Mouse (Mus musculus): ENCODE data around the gene Treh. TPM values are rescaled to one million over a fixed set of nuclear protein-coding genes. Genes with fewer than 3 reads are reported as not detected.
A peak's percentile ranks its signal among the peaks of the same experiment; 100 is the strongest.

Treh gene
- polyA plus RNA-seq, 1 experiment from 2014 or later = not detected

GRCm38 (mm10) chr9:44727441-44727840, 54.4 kb downstream of the Treh start:
- Histone ChIP-seq H3K36me3 (ENCODE audit: control insufficient read depth, insufficient read depth, low read length) (no peaks in the 10 kb centered on the region), H3K9me3 (replicated peaks; ENCODE audit: control insufficient read depth, low read length) (no peaks in the 10 kb centered on the region), H3K27me3 (ENCODE audit: control insufficient read depth, insufficient read depth, low read length) (no peaks in the 10 kb centered on the region), H3K9ac (ENCODE audit: low read depth, low read length) (no peak overlapping the region), H3K4me3 (ENCODE audit: low read depth, low read length) (no peak overlapping the region), H3K4me2 (no peak overlapping the region), H3K27ac (ENCODE audit: low read depth, low read length) (no peak overlapping the region), H3K4me1 (ENCODE audit: control insufficient read depth, insufficient read depth, low read length) (peaks cover 39% of the 10 kb centered on the region)
- 62% methylated on average over 5 of the region's 5 CpGs for WGBS (ENCODE audit: insufficient replicate concordance)
- no peak for ATAC-seq (replicated peaks; ENCODE audit: insufficient number of reproducible peaks, low FRiP score, low TSS enrichment)

GRCm38 (mm10) chr9:44732130-44732549, 59.1 kb downstream of the Treh start:
- Histone ChIP-seq H3K27me3 (ENCODE audit: control insufficient read depth, insufficient read depth, low read length) (no peaks in the 10 kb centered on the region), H3K9ac (ENCODE audit: low read depth, low read length) (no peak overlapping the region), H3K4me2 (peak overlapping the region; percentile 27; the same call in 1 of the 2 replicates), H3K4me1 (ENCODE audit: control insufficient read depth, insufficient read depth, low read length) (peaks cover 7% of the 10 kb centered on the region), H3K9me3 (replicated peaks; ENCODE audit: control insufficient read depth, low read length) (no peaks in the 10 kb centered on the region), H3K4me3 (ENCODE audit: low read depth, low read length) (no peak overlapping the region), H3K36me3 (ENCODE audit: control insufficient read depth, insufficient read depth, low read length) (no peaks in the 10 kb centered on the region), H3K27ac (ENCODE audit: low read depth, low read length) (no peak overlapping the region)
- no peak for ATAC-seq (replicated peaks; ENCODE audit: insufficient number of reproducible peaks, low FRiP score, low TSS enrichment)
- 41% methylated on average over 5 of the region's 5 CpGs for WGBS (ENCODE audit: insufficient replicate concordance)

- H3K9me3 ChIP-seq (replicated peaks; ENCODE audit: control insufficient read depth, low read length) = no peaks in the 10 kb centered on the region
- peak overlapping the region; percentile 98 for H3K4me2 ChIP-seq
- no peaks in the 10 kb centered on the region for H3K36me3 ChIP-seq (ENCODE audit: control insufficient read depth, insufficient read depth, low read length)
- WGBS (ENCODE audit: insufficient replicate concordance) = 48% methylated on average over 12 of the region's 12 CpGs
- peak overlapping the region; percentile 31; the same call in 1 of the 2 replicates for H3K27ac ChIP-seq (ENCODE audit: low read depth, low read length)
- no peak for ATAC-seq (replicated peaks; ENCODE audit: insufficient number of reproducible peaks, low FRiP score, low TSS enrichment)
- peak overlapping the region; percentile 68 for H3K4me3 ChIP-seq (ENCODE audit: low read depth, low read length)
- H3K4me1 ChIP-seq (ENCODE audit: control insufficient read depth, insufficient read depth, low read length) = peaks cover 8% of the 10 kb centered on the region
- H3K9ac ChIP-seq (ENCODE audit: low read depth, low read length) = peak overlapping the region; percentile 68; the same call in 1 of the 2 replicates
- H3K27me3 ChIP-seq (ENCODE audit: control insufficient read depth, insufficient read depth, low read length) = no peaks in the 10 kb centered on the region
Measured at GRCm38 (mm10) chr9:44732921-44733530, 60.0 kb downstream of the Treh start.

GRCm38 (mm10) chr9:44733671-44734523, 60.9 kb downstream of the Treh start:
- Histone ChIP-seq H3K36me3 (ENCODE audit: control insufficient read depth, insufficient read depth, low read length) (no peaks in the 10 kb centered on the region), H3K4me2 (peak overlapping the region; percentile 98), H3K9ac (ENCODE audit: low read depth, low read length) (peak overlapping the region; percentile 68), H3K4me3 (ENCODE audit: low read depth, low read length) (peak overlapping the region; percentile 68), H3K27ac (ENCODE audit: low read depth, low read length) (peak overlapping the region; percentile 54), H3K9me3 (replicated peaks; ENCODE audit: control insufficient read depth, low read length) (no peaks in the 10 kb centered on the region), H3K27me3 (ENCODE audit: control insufficient read depth, insufficient read depth, low read length) (no peaks in the 10 kb centered on the region), H3K4me1 (ENCODE audit: control insufficient read depth, insufficient read depth, low read length) (peaks cover 8% of the 10 kb centered on the region)
- WGBS (ENCODE audit: insufficient replicate concordance) = under 1% methylated on average over 78 of the region's 79 CpGs
- ATAC-seq (replicated peaks; ENCODE audit: insufficient number of reproducible peaks, low FRiP score, low TSS enrichment) = peak; percentile 24

GRCm38 (mm10) chr9:44734524-44735494, 61.8 kb downstream of the Treh start, which contains the start of gene Phldb1:
Gene Phldb1 (minus strand): TSS chr9:44735198.
- Histone ChIP-seq H3K27me3 (ENCODE audit: control insufficient read depth, insufficient read depth, low read length) (no peaks in the 10 kb centered on the region), H3K4me1 (ENCODE audit: control insufficient read depth, insufficient read depth, low read length) (peaks cover 8% of the 10 kb centered on the region), H3K27ac (ENCODE audit: low read depth, low read length) (peak within 1 kb of the TSS; percentile 54), H3K4me2 (peak within 1 kb of the TSS; percentile 98), H3K4me3 (ENCODE audit: low read depth, low read length) (peak within 1 kb of the TSS; percentile 68), H3K36me3 (ENCODE audit: control insufficient read depth, insufficient read depth, low read length) (no peaks in the 10 kb centered on the region), H3K9me3 (replicated peaks; ENCODE audit: control insufficient read depth, low read length) (no peaks in the 10 kb centered on the region), H3K9ac (ENCODE audit: low read depth, low read length) (peak within 1 kb of the TSS; percentile 68)
- WGBS (ENCODE audit: insufficient replicate concordance) = under 1% methylated on average over 43 of the region's 47 CpGs
- peak; percentile 54 for ATAC-seq (replicated peaks; ENCODE audit: insufficient number of reproducible peaks, low FRiP score, low TSS enrichment)

GRCm38 (mm10) chr9:44735886-44736285, 62.9 kb downstream of the Treh start:
- H3K27ac ChIP-seq (ENCODE audit: low read depth, low read length) = no peak overlapping the region
- H3K9me3 ChIP-seq (replicated peaks; ENCODE audit: control insufficient read depth, low read length) = no peaks in the 10 kb centered on the region
- H3K36me3 ChIP-seq (ENCODE audit: control insufficient read depth, insufficient read depth, low read length) = no peaks in the 10 kb centered on the region
- 77% methylated on average over 6 of the region's 6 CpGs for WGBS (ENCODE audit: insufficient replicate concordance)
- no peak overlapping the region; the same call in 1 of the 2 replicates for H3K4me2 ChIP-seq
- no peak overlapping the region for H3K9ac ChIP-seq (ENCODE audit: low read depth, low read length)
- H3K4me3 ChIP-seq (ENCODE audit: low read depth, low read length) = no peak overlapping the region
- no peak for ATAC-seq (replicated peaks; ENCODE audit: insufficient number of reproducible peaks, low FRiP score, low TSS enrichment)
- peaks cover 8% of the 10 kb centered on the region for H3K4me1 ChIP-seq (ENCODE audit: control insufficient read depth, insufficient read depth, low read length)
- H3K27me3 ChIP-seq (ENCODE audit: control insufficient read depth, insufficient read depth, low read length) = no peaks in the 10 kb centered on the region

All from heart, embryonic 11.5 days (tissue).